Mouse (Mus musculus): ENCODE data around the gene Mroh3. TPM values are rescaled to one million over a fixed set of nuclear protein-coding genes. Genes with fewer than 3 reads are reported as not detected.

Gene Mroh3
- total RNA-seq, 1 experiment from 2014 or later = not detected

DNA sequence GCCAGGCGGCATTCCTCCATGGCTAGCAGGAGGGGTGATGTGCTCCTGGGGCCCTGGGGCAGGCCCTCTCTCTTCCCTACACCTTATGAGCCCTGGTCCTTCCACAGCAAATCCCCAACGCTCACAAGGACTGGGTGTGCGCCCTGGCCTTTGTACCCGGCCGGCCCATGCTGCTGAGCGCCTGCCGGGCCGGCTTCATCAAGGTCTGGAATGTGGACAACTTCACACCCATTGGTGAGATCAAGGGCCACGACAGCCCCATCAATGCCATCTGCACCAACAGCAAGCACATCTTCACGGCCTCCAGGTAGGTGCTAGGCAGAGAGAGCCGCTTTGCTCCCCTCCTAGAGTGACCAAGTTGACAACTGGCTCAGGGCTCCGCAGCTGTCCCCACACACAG, 39.9 kb downstream of the Mroh3 start:
- ATAC-seq (replicated peaks in 1 of 2; ENCODE audit: insufficient read depth in 1 of 2, low FRiP score in 2 of 2, low TSS enrichment in 1 of 2, low read depth in 1 of 2, poor library complexity in 2 of 2, severe bottlenecking in 2 of 2) = no peak

- ATAC-seq (replicated peaks in 1 of 2; ENCODE audit: insufficient read depth in 1 of 2, low FRiP score in 2 of 2, low TSS enrichment in 1 of 2, low read depth in 1 of 2, poor library complexity in 2 of 2, severe bottlenecking in 2 of 2) = peak; percentile 61 to 82
These were observed 42.5 kb downstream of the Mroh3 start for GRCm38 (mm10) chr1:136170109-136170508.

DNA sequence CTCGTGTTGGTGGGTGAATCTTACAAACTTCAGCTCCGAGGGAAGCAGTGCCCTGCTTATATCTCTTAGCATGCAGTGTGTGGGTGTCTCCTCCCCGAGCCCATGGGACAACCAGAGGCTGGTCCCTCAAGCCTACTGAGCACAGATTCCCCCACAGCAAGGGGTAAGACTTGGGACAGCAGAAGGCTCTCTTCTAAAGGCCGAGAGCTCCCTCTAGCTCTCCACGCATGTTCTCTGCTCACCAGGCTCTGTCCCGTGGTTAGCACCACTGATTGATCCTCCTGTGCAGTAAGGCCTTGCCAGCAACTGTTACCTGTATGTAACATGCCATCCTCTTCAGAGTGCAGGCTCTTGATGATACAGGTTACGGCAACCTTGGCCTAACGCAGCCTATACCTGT, 45.0 kb downstream of the Mroh3 start:
- ATAC-seq (replicated peaks in 1 of 2; ENCODE audit: insufficient read depth in 1 of 2, low FRiP score in 2 of 2, low TSS enrichment in 1 of 2, low read depth in 1 of 2, poor library complexity in 2 of 2, severe bottlenecking in 2 of 2) = no peak

DNA sequence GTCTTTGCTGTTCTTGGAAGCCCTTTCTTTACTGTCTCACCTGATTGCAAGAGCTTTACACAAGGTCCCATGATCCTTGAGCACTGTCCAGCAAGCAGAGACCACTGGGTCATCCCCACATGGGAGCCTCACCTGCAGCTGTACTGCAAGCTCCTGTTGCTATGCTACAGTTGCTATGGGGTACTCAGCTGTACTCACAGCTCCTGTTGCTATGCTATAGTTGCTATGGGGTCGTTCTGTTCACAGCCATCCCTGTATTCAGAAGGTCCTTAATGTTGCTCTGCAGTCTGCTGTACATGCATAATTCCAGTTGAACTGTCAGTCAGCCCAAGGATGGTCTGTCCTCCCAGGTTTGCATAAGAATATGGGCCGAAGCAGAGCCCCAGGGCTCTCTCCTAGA, 47.2 kb downstream of the Mroh3 start:
- no peak for ATAC-seq (replicated peaks in 1 of 2; ENCODE audit: insufficient read depth in 1 of 2, low FRiP score in 2 of 2, low TSS enrichment in 1 of 2, low read depth in 1 of 2, poor library complexity in 2 of 2, severe bottlenecking in 2 of 2)

DNA sequence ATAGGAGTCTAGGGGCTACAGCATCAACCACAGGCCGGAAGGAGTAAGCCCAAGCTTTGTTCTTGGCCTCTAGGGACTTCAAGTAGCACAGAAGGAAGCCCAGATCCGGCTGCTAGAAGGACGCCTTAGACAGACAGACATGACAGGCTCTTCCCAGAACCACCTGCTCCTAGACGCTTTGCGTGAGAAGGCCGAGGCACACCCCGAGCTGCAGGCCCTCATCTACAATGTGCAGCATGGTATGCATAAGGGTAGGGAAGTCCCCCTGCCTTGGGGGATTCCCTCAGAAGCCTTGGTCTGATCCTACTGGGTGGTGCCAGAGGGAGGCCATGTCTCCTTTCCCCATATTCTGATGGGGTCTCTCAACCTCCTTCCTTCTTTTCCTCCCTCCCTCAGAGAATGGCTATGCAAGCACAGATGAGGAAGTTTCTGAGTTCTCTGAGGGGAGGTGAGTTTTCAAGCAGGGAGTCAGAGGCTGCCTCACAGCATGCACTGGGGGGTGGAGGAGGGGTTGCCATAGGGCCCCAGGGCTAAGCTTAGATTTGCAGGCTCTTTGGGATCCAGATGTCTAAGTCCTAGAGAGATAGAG, 51.2 kb downstream of the Mroh3 start:
- ATAC-seq (replicated peaks in 1 of 2; ENCODE audit: insufficient read depth in 1 of 2, low FRiP score in 2 of 2, low TSS enrichment in 1 of 2, low read depth in 1 of 2, poor library complexity in 2 of 2, severe bottlenecking in 2 of 2) = no peak

DNA sequence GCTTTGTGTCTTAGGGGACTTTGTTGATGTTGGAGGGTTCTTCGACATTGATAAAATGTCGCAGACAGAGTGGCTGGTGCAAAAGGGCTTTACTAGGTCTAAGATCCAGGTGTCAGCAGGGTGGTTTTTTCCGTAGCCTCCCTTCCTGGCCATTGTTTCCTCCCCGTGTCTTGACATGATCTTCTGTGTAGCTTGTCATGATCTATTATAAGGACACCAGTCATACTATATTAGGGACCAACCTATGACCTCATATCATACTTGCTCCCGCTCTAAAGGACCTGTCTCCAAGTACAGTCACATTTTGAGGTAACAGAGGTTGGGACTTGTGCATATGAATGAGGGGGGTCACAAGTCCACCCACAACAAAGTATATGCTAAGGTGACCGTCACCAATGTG, 51.7 kb downstream of the Mroh3 start:
- ATAC-seq (replicated peaks in 1 of 2; ENCODE audit: insufficient read depth in 1 of 2, low FRiP score in 2 of 2, low TSS enrichment in 1 of 2, low read depth in 1 of 2, poor library complexity in 2 of 2, severe bottlenecking in 2 of 2) = no peak

- ATAC-seq (replicated peaks in 1 of 2; ENCODE audit: insufficient read depth in 1 of 2, low FRiP score in 2 of 2, low TSS enrichment in 1 of 2, low read depth in 1 of 2, poor library complexity in 2 of 2, severe bottlenecking in 2 of 2) = no peak
These were observed 52.3 kb downstream of the Mroh3 start for GRCm38 (mm10) chr1:136160297-136160696.

DNA sequence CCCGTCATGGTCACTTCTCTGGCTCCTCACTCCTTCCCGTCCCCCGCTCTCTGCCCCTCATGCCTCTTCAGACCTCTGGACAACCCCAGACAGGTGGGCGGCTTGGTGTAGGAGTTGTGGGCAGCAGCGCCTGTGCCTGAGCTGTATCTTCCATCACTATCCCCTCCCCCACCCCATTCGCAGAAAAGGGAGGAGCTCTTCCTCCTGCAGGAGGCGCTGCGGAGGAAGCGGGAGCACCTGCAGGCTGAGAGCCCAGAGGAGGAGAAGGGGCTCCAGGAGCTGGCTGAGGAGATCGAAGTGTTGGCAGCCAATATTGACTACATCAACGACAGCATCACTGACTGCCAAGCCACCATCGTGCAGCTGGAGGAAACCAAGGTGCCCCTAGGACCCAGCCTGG, 52.8 kb downstream of the Mroh3 start:
- ATAC-seq (replicated peaks in 1 of 2; ENCODE audit: insufficient read depth in 1 of 2, low FRiP score in 2 of 2, low TSS enrichment in 1 of 2, low read depth in 1 of 2, poor library complexity in 2 of 2, severe bottlenecking in 2 of 2) = 0 out of 4 replicates have a peak, but pooled peaks of 1 of the 2 experiments have one; percentile 21

GRCm38 (mm10) chr1:136156951-136157350, 55.7 kb downstream of the Mroh3 start:
- ATAC-seq (replicated peaks in 1 of 2; ENCODE audit: insufficient read depth in 1 of 2, low FRiP score in 2 of 2, low TSS enrichment in 1 of 2, low read depth in 1 of 2, poor library complexity in 2 of 2, severe bottlenecking in 2 of 2) = no peak

DNA sequence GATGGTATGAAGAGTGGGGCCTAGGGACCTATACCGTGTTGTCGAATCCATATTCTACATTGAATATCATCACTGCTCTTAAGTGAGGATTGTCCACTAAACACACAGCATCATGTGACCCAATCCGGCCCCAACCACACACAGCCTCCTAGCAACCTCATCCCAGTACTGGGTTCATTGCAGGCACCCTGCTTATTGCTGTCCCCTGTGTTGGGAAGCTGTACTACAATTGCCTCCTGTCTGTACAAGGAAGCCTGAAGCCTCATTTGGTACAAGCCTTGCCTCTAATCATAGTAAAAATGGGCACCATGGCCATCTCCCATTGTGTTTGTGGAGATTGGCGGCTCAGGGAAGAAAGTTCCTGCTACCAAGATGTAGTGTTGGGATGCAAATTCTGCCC, 56.3 kb downstream of the Mroh3 start:
- no peak; a peak in 1 of 4 replicates for ATAC-seq (replicated peaks in 1 of 2; ENCODE audit: insufficient read depth in 1 of 2, low FRiP score in 2 of 2, low TSS enrichment in 1 of 2, low read depth in 1 of 2, poor library complexity in 2 of 2, severe bottlenecking in 2 of 2)

GRCm38 (mm10) chr1:136151371-136151770, 61.3 kb downstream of the Mroh3 start:
- no peak for ATAC-seq (replicated peaks in 1 of 2; ENCODE audit: insufficient read depth in 1 of 2, low FRiP score in 2 of 2, low TSS enrichment in 1 of 2, low read depth in 1 of 2, poor library complexity in 2 of 2, severe bottlenecking in 2 of 2)

DNA sequence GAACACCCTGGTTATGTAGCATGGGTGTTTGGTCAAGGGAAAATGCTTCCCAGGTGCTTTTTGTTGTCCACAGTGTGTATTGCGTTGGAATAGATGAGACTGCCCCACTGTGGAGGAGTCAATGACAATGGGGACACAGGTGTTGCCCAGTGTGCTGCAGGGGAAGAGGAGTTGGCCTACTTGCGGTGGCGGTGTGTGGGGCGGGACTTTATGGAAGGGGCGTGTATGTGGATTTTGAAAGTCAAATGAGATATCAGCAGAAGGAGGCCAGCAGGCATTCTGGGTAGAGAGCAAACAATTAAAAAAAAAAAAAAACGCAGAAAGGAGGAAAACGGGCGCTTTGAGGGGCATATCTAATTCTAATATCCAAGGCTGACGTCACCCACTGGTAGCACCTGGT, 62.9 kb downstream of the Mroh3 start:
- ATAC-seq (replicated peaks in 1 of 2; ENCODE audit: insufficient read depth in 1 of 2, low FRiP score in 2 of 2, low TSS enrichment in 1 of 2, low read depth in 1 of 2, poor library complexity in 2 of 2, severe bottlenecking in 2 of 2) = no peak

GRCm38 (mm10) chr1:136143514-136143913, 69.1 kb downstream of the Mroh3 start:
- ATAC-seq (replicated peaks in 1 of 2; ENCODE audit: insufficient read depth in 1 of 2, low FRiP score in 2 of 2, low TSS enrichment in 1 of 2, low read depth in 1 of 2, poor library complexity in 2 of 2, severe bottlenecking in 2 of 2) = no peak

GRCm38 (mm10) chr1:136142336-136142735, 70.3 kb downstream of the Mroh3 start:
- no peak for ATAC-seq (replicated peaks in 1 of 2; ENCODE audit: insufficient read depth in 1 of 2, low FRiP score in 2 of 2, low TSS enrichment in 1 of 2, low read depth in 1 of 2, poor library complexity in 2 of 2, severe bottlenecking in 2 of 2)

DNA sequence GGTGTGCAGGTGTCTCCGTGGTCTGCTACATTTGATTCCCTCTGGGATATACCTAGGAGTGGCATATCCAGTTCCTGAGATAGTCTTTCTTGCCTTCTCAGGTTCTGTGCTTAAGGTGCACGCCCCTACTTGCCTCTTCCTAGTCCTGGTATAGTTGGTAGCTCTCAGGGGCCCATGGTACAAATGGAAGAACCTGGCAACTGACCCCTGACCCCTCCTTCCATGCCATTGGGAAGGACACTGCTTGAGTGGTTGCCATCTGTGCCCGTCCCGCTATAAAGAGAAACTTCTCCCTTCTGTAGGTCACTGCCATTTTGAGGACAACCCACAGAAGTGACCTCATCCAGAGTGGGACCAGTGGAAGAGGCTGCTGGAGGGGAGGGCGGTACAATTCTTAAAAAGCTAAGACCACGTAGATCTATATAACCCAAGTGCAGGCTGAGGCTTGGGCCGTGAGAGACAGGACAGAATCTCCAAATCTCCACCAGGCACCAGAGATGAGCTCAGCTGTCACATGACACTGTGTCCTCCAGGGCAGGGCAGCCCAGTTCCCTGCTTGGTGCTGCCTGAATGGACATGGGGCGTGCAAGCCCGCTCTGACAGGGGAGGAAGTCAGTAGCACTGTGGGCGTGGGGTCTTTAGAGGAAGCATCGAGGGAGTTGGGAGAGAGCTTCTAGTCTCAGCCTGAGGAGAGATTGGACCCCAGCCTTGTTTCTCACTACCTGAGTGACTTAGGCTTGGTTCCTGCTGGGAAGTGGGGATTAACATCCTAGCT, 71.3 kb downstream of the Mroh3 start:
- ATAC-seq (replicated peaks in 1 of 2; ENCODE audit: insufficient read depth in 1 of 2, low FRiP score in 2 of 2, low TSS enrichment in 1 of 2, low read depth in 1 of 2, poor library complexity in 2 of 2, severe bottlenecking in 2 of 2) = peak in 1 of 2 experiments; percentile 31; a peak in 1 of 4 replicates

DNA sequence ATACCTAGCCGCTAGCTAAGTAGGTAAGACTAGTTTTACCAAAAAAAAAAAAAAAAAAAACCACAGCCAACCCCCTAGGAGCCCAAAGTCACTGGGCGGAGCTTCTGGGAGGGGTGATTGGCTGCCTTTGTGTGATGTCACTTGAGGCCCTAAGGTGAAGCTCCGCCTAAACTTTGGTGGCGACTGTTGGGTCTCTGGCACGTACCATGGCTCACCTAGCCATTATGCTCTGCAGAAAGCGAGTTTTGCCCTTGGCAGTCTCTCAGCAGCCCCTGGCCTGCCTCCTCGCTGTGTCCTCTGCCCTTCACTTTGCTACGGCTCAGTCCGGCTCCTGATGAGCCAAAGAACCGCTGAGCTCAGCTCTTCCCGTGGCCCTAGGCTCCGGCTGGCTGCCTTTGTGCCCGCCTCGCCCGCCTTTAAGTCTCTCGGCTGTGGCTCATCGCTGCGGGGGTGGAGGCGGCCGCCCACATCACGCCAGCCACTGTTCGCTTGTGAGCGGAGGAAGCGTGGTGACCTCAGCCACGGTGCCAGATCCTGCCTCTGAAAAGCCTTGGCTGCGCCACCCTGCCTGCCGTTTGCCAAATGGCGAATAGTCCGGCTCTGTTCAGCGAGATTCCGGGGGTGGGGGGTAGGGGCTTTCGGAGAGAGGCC, 72.5 kb downstream of the Mroh3 start:
- ATAC-seq (replicated peaks in 1 of 2; ENCODE audit: insufficient read depth in 1 of 2, low FRiP score in 2 of 2, low TSS enrichment in 1 of 2, low read depth in 1 of 2, poor library complexity in 2 of 2, severe bottlenecking in 2 of 2) = peak; percentile 79 to 85

- no peak for ATAC-seq (replicated peaks in 1 of 2; ENCODE audit: insufficient read depth in 1 of 2, low FRiP score in 2 of 2, low TSS enrichment in 1 of 2, low read depth in 1 of 2, poor library complexity in 2 of 2, severe bottlenecking in 2 of 2)
These were observed 74.3 kb downstream of the Mroh3 start for GRCm38 (mm10) chr1:136138191-136138830.

- ATAC-seq (replicated peaks in 1 of 2; ENCODE audit: insufficient read depth in 1 of 2, low FRiP score in 2 of 2, low TSS enrichment in 1 of 2, low read depth in 1 of 2, poor library complexity in 2 of 2, severe bottlenecking in 2 of 2) = no peak
These were observed 75.1 kb downstream of the Mroh3 start for GRCm38 (mm10) chr1:136137575-136137974.

All from hematopoietic stem cell, adult 5-6 weeks (primary cell).